Comparison of ENCODE assay signal across 14 mouse cellular contexts in the genomic region with DNA sequence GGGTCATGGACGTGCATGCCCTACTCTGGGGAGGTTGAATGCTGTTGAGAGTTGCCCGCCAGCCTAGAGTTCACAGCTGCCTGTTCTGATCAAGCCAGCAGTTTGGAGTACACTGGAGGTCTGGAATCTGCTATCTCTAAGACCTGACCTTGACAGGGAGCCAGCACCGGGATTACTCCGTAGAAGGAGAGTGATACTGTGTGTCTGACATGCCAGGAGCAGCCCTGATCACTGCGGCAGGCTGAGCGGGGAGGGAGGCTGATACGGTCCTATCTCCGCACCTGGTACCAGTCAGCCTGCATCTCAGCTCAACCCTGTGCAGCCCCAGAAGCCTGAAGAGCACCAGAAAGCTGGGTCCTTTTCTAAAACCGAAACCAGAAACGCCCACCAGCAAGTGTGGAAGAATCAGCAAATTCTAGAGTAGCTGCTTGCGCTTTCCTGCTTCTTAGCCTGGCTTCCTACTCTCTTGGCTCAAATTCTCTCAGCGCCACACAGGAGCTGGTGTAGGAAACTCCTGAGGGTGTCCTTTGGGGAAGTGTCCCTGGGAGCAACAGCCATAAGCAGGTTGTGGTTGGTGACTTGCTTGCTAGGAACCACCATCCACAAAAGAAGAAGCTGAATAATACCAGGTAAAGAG.
DNase-seq lines count a peak whose midpoint lies in the region; ATAC-seq and TF ChIP-seq lines count a peak whose summit lies in the region.
"Had no signal": no experiment of that assay in that cellular context is flagged by ENCODE, and none has a peak within 500 bp of the region (broad histone marks: within the 10 kb centered on the region; RNA-seq: fewer than 3 reads in every experiment).

No protein-coding gene starts in this region.

- H3K4me1 ChIP-seq in midbrain, embryonic 11.5 days (ENCODE audit: control insufficient read depth, insufficient read depth, low read length), result no peaks in the 10 kb centered on the region; the same call in 1 of the 2 replicates
- H3K4me1 ChIP-seq in midbrain, postnatal 0 days (ENCODE audit: insufficient read depth, low read length), result no peaks in the 10 kb centered on the region
- peaks cover 8% of the 10 kb centered on the region; the same call in 1 of the 2 replicates for H3K4me1 ChIP-seq in heart, embryonic 11.5 days (ENCODE audit: control insufficient read depth, insufficient read depth, low read length)
- H3K4me1 ChIP-seq in olfactory bulb, adult 2 months (ENCODE audit: control insufficient read depth, insufficient read depth, low read length), result peaks cover 24% of the 10 kb centered on the region
- H3K4me1 ChIP-seq: liver, embryonic 12.5 days had no signal

- H3K4me3 ChIP-seq in midbrain, embryonic 11.5 days (ENCODE audit: low read depth, low read length), result no peak overlapping the region
- no peak overlapping the region for H3K4me3 ChIP-seq in midbrain, postnatal 0 days (ENCODE audit: low read depth, low read length)
- H3K4me3 ChIP-seq in heart, embryonic 11.5 days (ENCODE audit: low read depth, low read length), result no peak overlapping the region
- no peak overlapping the region for H3K4me3 ChIP-seq in olfactory bulb, adult 2 months (ENCODE audit: insufficient read depth, low read depth, low read length)
- H3K4me3 ChIP-seq: liver, embryonic 12.5 days had no signal

- no peaks in the 10 kb centered on the region for H3K27me3 ChIP-seq in midbrain, embryonic 11.5 days (ENCODE audit: control insufficient read depth, insufficient read depth, low read length)
- no peaks in the 10 kb centered on the region for H3K27me3 ChIP-seq in midbrain, postnatal 0 days (ENCODE audit: insufficient read depth, low read length)
- H3K27me3 ChIP-seq in heart, embryonic 11.5 days (ENCODE audit: control insufficient read depth, insufficient read depth, low read length), result no peaks in the 10 kb centered on the region
- H3K27me3 ChIP-seq: liver, embryonic 12.5 days had no signal

- H3K9ac ChIP-seq in midbrain, embryonic 11.5 days (ENCODE audit: low read length), result no peak overlapping the region
- no peak overlapping the region for H3K9ac ChIP-seq in midbrain, postnatal 0 days (replicated peaks; ENCODE audit: low read length, poor library complexity, severe bottlenecking)
- no peak overlapping the region for H3K9ac ChIP-seq in heart, embryonic 11.5 days (ENCODE audit: low read depth, low read length)
- H3K9ac ChIP-seq: liver, embryonic 12.5 days had no signal

- no peak for TF ChIP-seq POLR2A in olfactory bulb, adult 2 months (IDR thresholded peaks at IDR 0.05; ENCODE audit: insufficient read depth, low read depth, low read length)

- H3K36me3 ChIP-seq in midbrain, embryonic 11.5 days (ENCODE audit: control insufficient read depth, insufficient read depth, low read length), result no peaks in the 10 kb centered on the region
- H3K36me3 ChIP-seq in midbrain, postnatal 0 days (ENCODE audit: insufficient read depth, low read length), result no peaks in the 10 kb centered on the region
- H3K36me3 ChIP-seq in heart, embryonic 11.5 days (ENCODE audit: control insufficient read depth, insufficient read depth, low read length), result no peaks in the 10 kb centered on the region
- H3K36me3 ChIP-seq: liver, embryonic 12.5 days had no signal

- no peak for ATAC-seq in midbrain, embryonic 11.5 days (ENCODE audit: low FRiP score)
- ATAC-seq in midbrain, postnatal 0 days (ENCODE audit: low FRiP score), result no peak
- ATAC-seq in heart, embryonic 11.5 days (replicated peaks; ENCODE audit: insufficient number of reproducible peaks, low FRiP score, low TSS enrichment), result peak; percentile 55; the same call in 1 of the 2 replicates
- ATAC-seq: liver, embryonic 12.5 days had no signal

- TF ChIP-seq CTCF in midbrain, postnatal 0 days (IDR thresholded peaks at IDR 0.05), result no peak
- no peak for TF ChIP-seq CTCF in olfactory bulb, adult 2 months (IDR thresholded peaks at IDR 0.05; ENCODE audit: insufficient read depth, low read depth, low read length)

- H3K27ac ChIP-seq in midbrain, embryonic 11.5 days (ENCODE audit: low read depth, low read length), result no peak overlapping the region
- no peak overlapping the region for H3K27ac ChIP-seq in midbrain, postnatal 0 days (ENCODE audit: low read depth, low read length)
- peak overlapping the region; percentile 25; the same call in 1 of the 2 replicates for H3K27ac ChIP-seq in heart, embryonic 11.5 days (ENCODE audit: low read depth, low read length)
- peak overlapping the region; percentile 17 for H3K27ac ChIP-seq in olfactory bulb, adult 2 months (ENCODE audit: insufficient read depth, low read depth, low read length)
- H3K27ac ChIP-seq: liver, embryonic 12.5 days; stomach, postnatal 0 days had no signal

- H3K9me3 ChIP-seq in midbrain, embryonic 11.5 days (ENCODE audit: control insufficient read depth, low read length), result no peaks in the 10 kb centered on the region
- H3K9me3 ChIP-seq in midbrain, postnatal 0 days (ENCODE audit: low read length), result no peaks in the 10 kb centered on the region
- H3K9me3 ChIP-seq in heart, embryonic 11.5 days (replicated peaks; ENCODE audit: control insufficient read depth, low read length), result no peaks in the 10 kb centered on the region
- H3K9me3 ChIP-seq: liver, embryonic 12.5 days had no signal

- peak; percentile 39 to 45 for DNase-seq in frontal cortex, postnatal 36 days (ENCODE audit: low spot score in 2 of 2)
- DNase-seq in frontal cortex, postnatal 10 days (ENCODE audit: low spot score in 2 of 2), result no peak
- DNase-seq in midbrain, embryonic 11.5 days (ENCODE audit: low spot score, missing footprints), result peak; percentile 44
- no peak for DNase-seq in midbrain, postnatal 0 days (ENCODE audit: low spot score)
- no peak for DNase-seq in left cerebral cortex, adult 8-10 months (ENCODE audit: low spot score in 2 of 2)
- no peak for DNase-seq in kidney, postnatal 4 days
- DNase-seq: cerebellum, adult 11-12 months; embryo, embryonic 11 days; kidney, adult 11 months; lung, postnatal 4 days had no signal

- WGBS in midbrain, embryonic 11.5 days, result 80% methylated on average over 12 of the region's 12 CpGs
- 77% methylated on average over 12 of the region's 12 CpGs for WGBS in midbrain, postnatal 0 days
- 46% methylated on average over 12 of the region's 12 CpGs for WGBS in heart, embryonic 11.5 days (ENCODE audit: insufficient replicate concordance)
- WGBS in olfactory bulb, adult 2 months, result 43% methylated on average over 12 of the region's 12 CpGs

- no peak overlapping the region for H3K4me2 ChIP-seq in midbrain, embryonic 11.5 days
- no peak overlapping the region for H3K4me2 ChIP-seq in midbrain, postnatal 0 days (ENCODE audit: low read depth, low read length, poor library complexity, severe bottlenecking)
- H3K4me2 ChIP-seq in heart, embryonic 11.5 days, result peak overlapping the region; percentile 41
- H3K4me2 ChIP-seq: liver, embryonic 12.5 days had no signal

Comparison
In these comparisons a context has a peak if more than half of its experiments do, and no peak if none do; other contexts are left out.
1. DNase-seq: peak in frontal cortex, postnatal 36 days (2 of 2) and midbrain, embryonic 11.5 days (single experiment); none in frontal cortex, postnatal 10 days (0 of 2), midbrain, postnatal 0 days (single experiment), left cerebral cortex, adult 8-10 months (0 of 2) and kidney, postnatal 4 days (0 of 2).
2. H3K27ac ChIP-seq: peak in heart, embryonic 11.5 days (single experiment) and olfactory bulb, adult 2 months (single experiment); none in midbrain, embryonic 11.5 days (single experiment) and midbrain, postnatal 0 days (single experiment).